Mouse (Mus musculus) midbrain, embryonic 15.5 days (tissue): ENCODE data around the gene Gon4l. TPM values are rescaled to one million over a fixed set of nuclear protein-coding genes. Genes with fewer than 3 reads are reported as not detected.
"Not testable (repeated sequence)": the region's sequence is repeated elsewhere in the genome, so short reads cannot be mapped to it uniquely, and the experiment has no call there.

Source experiments
- ATAC-seq: fragments of 200-750 bp; cut with Nextera tagmentation; replicated peaks from 2 replicates; pipeline ENCODE4 v1.8.0; 2017; ENCODE audit warnings: moderate TSS enrichment
- H3K27ac ChIP-seq: fragments of 300-500 bp; sonication (generic); 2 replicates; pipeline ENCODE4 v1.5.1; 2015; ENCODE audit warnings: mild to moderate bottlenecking, inconsistent platforms
- H3K27me3 ChIP-seq: fragments of 300-500 bp; sonication (generic); replicated peaks from 2 replicates; pipeline ENCODE4 v1.6.1; 2015; ENCODE audit warnings: inconsistent platforms
- H3K36me3 ChIP-seq: fragments of 300-500 bp; sonication (generic); replicated peaks from 2 replicates; pipeline ENCODE4 v1.6.1; 2015; ENCODE audit warnings: inconsistent platforms
- H3K4me1 ChIP-seq: fragments of 300-500 bp; sonication (generic); 2 replicates; pipeline ENCODE4 v1.6.1; 2015; ENCODE audit warnings: inconsistent platforms
- H3K4me2 ChIP-seq: fragments of 300-500 bp; sonication (generic); 2 replicates; pipeline ENCODE4 v1.6.1; 2015; ENCODE audit warnings: inconsistent platforms, mild to moderate bottlenecking, moderate library complexity
- H3K4me3 ChIP-seq: fragments of 300-500 bp; sonication (generic); 2 replicates; pipeline ENCODE4 v1.5.1; 2015; ENCODE audit warnings: mild to moderate bottlenecking, inconsistent platforms
- H3K9ac ChIP-seq: fragments of 300-500 bp; sonication (generic); 2 replicates; pipeline ENCODE4 v1.6.1; 2015; ENCODE audit warnings: mild to moderate bottlenecking, inconsistent platforms
- H3K9me3 ChIP-seq: fragments of 300-500 bp; sonication (generic); 2 replicates; pipeline ENCODE4 v1.6.1; 2016; ENCODE audit warnings: inconsistent platforms
- WGBS: fragments of 180-500 bp; shearing (Covaris S2); methylation state at CpG from one replicate; pipeline ENCODE4 v1.1.7; 2015; ENCODE audit warnings: mixed read lengths; 5-methylcytosine and 5-hydroxymethylcytosine counted together
- polyA plus RNA-seq: library from polyadenylated mRNA; unstranded; fragments of >200 nt; fragmentation: Nextera tagmentation; extraction: Ambion mirVana; gene quantifications from 2 replicates; pipeline ENCODE4 v1.2.1, GENCODE M21; 2015

Gon4l gene
- polyA plus RNA-seq, 1 experiment from 2014 or later: 14.6 TPM

DNA sequence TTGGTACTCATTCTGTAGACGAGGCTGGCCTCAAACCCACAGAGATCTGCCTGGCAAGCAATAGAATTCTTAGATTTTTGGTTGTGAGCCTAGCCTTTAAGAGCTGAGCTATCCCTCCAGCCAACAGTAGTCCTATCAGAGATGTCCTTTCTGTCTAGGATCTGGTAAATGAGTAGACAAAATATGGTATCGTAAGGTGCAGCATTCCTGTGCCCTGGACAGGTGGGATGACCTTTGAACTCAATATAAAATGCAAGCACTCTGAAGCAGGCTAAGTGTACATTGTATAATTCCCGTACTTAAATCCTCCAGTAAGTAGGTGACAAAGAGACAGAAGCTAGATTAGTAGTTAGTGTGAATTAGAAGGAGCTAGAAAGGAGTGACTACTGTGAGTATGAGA lies 27.1 kb downstream of the Gon4l start:
- 95% methylated on average over 3 of the region's 3 CpGs for WGBS
- Histone ChIP-seq H3K36me3 (peaks cover 57% of the 10 kb centered on the region), H3K4me2 (no peak overlapping the region), H3K9me3 (no peaks in the 10 kb centered on the region), H3K4me3 (no peak overlapping the region), H3K27me3 (no peaks in the 10 kb centered on the region), H3K27ac (no peak overlapping the region), H3K4me1 (no peaks in the 10 kb centered on the region), H3K9ac (no peak overlapping the region)
- ATAC-seq: no peak

GRCm38 (mm10) chr3:88866735-88867134 lies 31.7 kb downstream of the Gon4l start:
- no CpG with 5 or more reads among the region's 3 CpGs for WGBS
- H3K4me3 ChIP-seq, H3K4me1 ChIP-seq, H3K4me2 ChIP-seq, ATAC-seq, H3K27me3 ChIP-seq, H3K9ac ChIP-seq, H3K27ac ChIP-seq, H3K9me3 ChIP-seq: not testable (repeated sequence)
- H3K36me3 ChIP-seq: peaks cover 28% of the 10 kb centered on the region

DNA sequence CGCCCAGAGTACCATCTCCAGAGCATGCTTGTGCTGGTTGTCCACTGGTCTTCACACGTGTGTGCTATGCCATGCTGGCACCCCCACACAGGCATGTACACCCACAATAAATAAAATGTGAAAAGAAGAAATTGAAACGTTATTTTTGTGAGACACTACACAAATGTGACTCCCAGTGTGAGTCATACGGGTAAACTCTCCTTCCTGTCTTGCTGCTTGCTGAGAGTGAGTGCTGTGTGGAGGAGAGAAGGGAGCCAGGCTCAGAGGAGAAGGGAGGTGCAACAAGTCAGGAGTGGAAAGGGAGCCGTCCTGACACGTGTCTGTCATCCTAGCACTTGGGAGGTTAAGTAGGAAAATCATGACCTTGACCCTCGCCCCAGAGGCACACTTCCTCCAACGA lies 32.1 kb downstream of the Gon4l start:
- H3K4me1 ChIP-seq, H3K4me3 ChIP-seq, H3K9me3 ChIP-seq, H3K27me3 ChIP-seq, H3K4me2 ChIP-seq, H3K27ac ChIP-seq, ATAC-seq, H3K9ac ChIP-seq: not testable (repeated sequence)
- WGBS: no CpG with 5 or more reads among the region's 8 CpGs
- peaks cover 26% of the 10 kb centered on the region for H3K36me3 ChIP-seq

DNA sequence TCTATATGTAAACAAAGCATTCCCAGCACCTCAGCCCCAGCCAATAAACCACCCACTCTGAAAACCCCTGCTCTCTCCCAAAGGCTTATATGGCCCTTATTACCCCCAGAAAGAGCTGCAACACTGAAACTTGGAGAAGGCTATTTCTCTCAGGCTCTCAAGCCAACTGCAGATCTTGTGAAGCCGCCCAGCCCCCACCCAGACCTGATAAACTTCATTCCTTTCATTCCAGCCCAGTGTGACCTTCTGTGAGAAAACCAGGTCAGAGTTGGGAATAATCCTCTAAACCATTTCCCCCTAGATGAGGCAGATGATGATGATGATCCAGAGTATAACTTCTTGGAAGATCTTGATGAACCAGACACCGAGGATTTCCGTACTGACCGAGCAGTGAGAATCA lies 33.4 kb downstream of the Gon4l start:
- H3K27ac ChIP-seq, H3K9ac ChIP-seq, ATAC-seq, H3K9me3 ChIP-seq, H3K4me3 ChIP-seq, H3K4me2 ChIP-seq, H3K4me1 ChIP-seq, H3K27me3 ChIP-seq: not testable (repeated sequence)
- peaks cover 16% of the 10 kb centered on the region for H3K36me3 ChIP-seq
- WGBS: 95% methylated on average over 3 of the region's 4 CpGs

GRCm38 (mm10) chr3:88882536-88882935 lies 47.5 kb downstream of the Gon4l start:
- not testable (repeated sequence) for H3K36me3 ChIP-seq, ATAC-seq, H3K27me3 ChIP-seq, H3K27ac ChIP-seq, H3K4me3 ChIP-seq, H3K9me3 ChIP-seq, H3K9ac ChIP-seq, H3K4me1 ChIP-seq, H3K4me2 ChIP-seq
- 95% methylated on average over 4 of the region's 4 CpGs for WGBS

GRCm38 (mm10) chr3:88893011-88893410 lies 58.0 kb downstream of the Gon4l start:
- ATAC-seq, H3K9ac ChIP-seq, H3K4me1 ChIP-seq, H3K4me3 ChIP-seq, H3K27ac ChIP-seq, H3K9me3 ChIP-seq, H3K4me2 ChIP-seq, H3K27me3 ChIP-seq: not testable (repeated sequence)
- WGBS: 93% methylated on average over 7 of the region's 7 CpGs
- 0 out of 2 replicates have a peak, but pooled peaks cover 15% of the 10 kb centered on the region for H3K36me3 ChIP-seq

- Histone ChIP-seq H3K36me3 (peaks cover 65% of the 10 kb centered on the region), H3K9ac (no peak overlapping the region), H3K4me3 (no peak overlapping the region), H3K27me3 (no peaks in the 10 kb centered on the region), H3K9me3 (no peaks in the 10 kb centered on the region), H3K27ac (no peak overlapping the region), H3K4me2 (no peak overlapping the region), H3K4me1 (no peaks in the 10 kb centered on the region)
- no peak for ATAC-seq
- 85% methylated on average over 3 of the region's 3 CpGs for WGBS
These were observed 69.8 kb downstream of the Gon4l start for GRCm38 (mm10) chr3:88904803-88905202.

- Histone ChIP-seq H3K36me3 (peaks cover 69% of the 10 kb centered on the region), H3K27me3 (no peaks in the 10 kb centered on the region), H3K9ac (no peak overlapping the region), H3K4me2 (no peak overlapping the region), H3K4me3 (no peak overlapping the region), H3K4me1 (no peaks in the 10 kb centered on the region), H3K27ac (no peak overlapping the region), H3K9me3 (no peaks in the 10 kb centered on the region)
- WGBS: 91% methylated on average over 6 of the region's 6 CpGs
- no peak for ATAC-seq
These were observed 70.2 kb downstream of the Gon4l start for GRCm38 (mm10) chr3:88905209-88905608.

DNA sequence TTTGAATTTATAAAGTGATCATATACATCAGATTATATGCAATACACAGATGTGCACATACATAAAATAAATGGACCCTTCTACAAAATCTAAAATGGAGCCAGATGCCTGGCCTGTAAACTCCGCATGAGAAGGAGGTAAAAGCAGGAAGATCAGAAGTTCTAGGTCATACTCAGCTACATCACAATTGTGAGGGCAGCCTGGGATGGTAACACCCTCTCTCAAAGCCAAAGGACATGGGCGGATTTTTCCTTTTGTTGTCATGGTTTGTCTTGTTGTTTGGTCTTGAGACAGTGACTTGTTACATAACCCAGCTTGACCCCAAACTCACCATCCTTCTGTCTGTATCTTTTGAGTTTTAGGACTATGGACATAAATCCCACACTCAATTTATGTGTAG lies 70.7 kb downstream of the Gon4l start:
- H3K9ac ChIP-seq: no peak overlapping the region
- no peaks in the 10 kb centered on the region for H3K4me1 ChIP-seq
- H3K4me3 ChIP-seq: no peak overlapping the region
- peaks cover 72% of the 10 kb centered on the region for H3K36me3 ChIP-seq
- H3K4me2 ChIP-seq: no peak overlapping the region
- H3K9me3 ChIP-seq: no peaks in the 10 kb centered on the region
- H3K27me3 ChIP-seq: no peaks in the 10 kb centered on the region
- WGBS: 92% methylated on average over 2 of the region's 2 CpGs
- no peak for ATAC-seq
- H3K27ac ChIP-seq: no peak overlapping the region

- no peak for ATAC-seq
- 92% methylated on average over 6 of the region's 6 CpGs for WGBS
- H3K27me3 ChIP-seq: no peaks in the 10 kb centered on the region
- peaks cover 77% of the 10 kb centered on the region for H3K36me3 ChIP-seq
- no peak overlapping the region for H3K4me2 ChIP-seq
- no peak overlapping the region for H3K9ac ChIP-seq
- H3K9me3 ChIP-seq: no peaks in the 10 kb centered on the region
- H3K4me1 ChIP-seq: no peaks in the 10 kb centered on the region
- H3K27ac ChIP-seq: no peak overlapping the region
- no peak overlapping the region for H3K4me3 ChIP-seq
These were observed 71.5 kb downstream of the Gon4l start for GRCm38 (mm10) chr3:88906393-88907159.

- H3K9me3 ChIP-seq: no peaks in the 10 kb centered on the region
- peak overlapping the region; percentile 58; the same call in 1 of the 2 replicates for H3K4me3 ChIP-seq
- no peak overlapping the region for H3K9ac ChIP-seq
- peaks cover 36% of the 10 kb centered on the region for H3K36me3 ChIP-seq
- H3K4me1 ChIP-seq: peaks cover 16% of the 10 kb centered on the region
- WGBS: 93% methylated on average over 7 of the region's 7 CpGs
- H3K27ac ChIP-seq: no peak overlapping the region
- peak overlapping the region; percentile 54 for H3K4me2 ChIP-seq
- no peak for ATAC-seq
- H3K27me3 ChIP-seq: no peaks in the 10 kb centered on the region
These were observed 77.6 kb downstream of the Gon4l start for GRCm38 (mm10) chr3:88912585-88912984.

- no peaks in the 10 kb centered on the region for H3K27me3 ChIP-seq
- peak within 1 kb of the TSS; percentile 90 for H3K27ac ChIP-seq
- H3K9ac ChIP-seq: peak within 1 kb of the TSS; percentile 66
- H3K9me3 ChIP-seq: no peaks in the 10 kb centered on the region
- peak within 1 kb of the TSS; percentile 58 for H3K4me3 ChIP-seq
- WGBS: under 1% methylated on average over 62 of the region's 62 CpGs
- ATAC-seq: peak; percentile 98
- H3K4me2 ChIP-seq: peak within 1 kb of the TSS; percentile 54
- peaks cover 29% of the 10 kb centered on the region for H3K36me3 ChIP-seq
- H3K4me1 ChIP-seq: peaks cover 16% of the 10 kb centered on the region
These were observed 78.7 kb downstream of the Gon4l start, which contains the start of gene Msto1 for GRCm38 (mm10) chr3:88913511-88914383. Gene Msto1, minus strand, starts transcription at chr3:88913999.
